Mouse (Mus musculus): ENCODE measurements around the gene Nudc.
A peak's percentile ranks its signal among the peaks of the same experiment; 100 is the strongest.
"Not testable (repeated sequence)": the region's sequence is repeated elsewhere in the genome, so short reads cannot be mapped to it uniquely, and the experiment has no call there.

Nudc gene

GRCm38 (mm10) chr4:133536081-133536480 lies 9.7 kb downstream of the Nudc start:
- DNase-seq (ENCODE audit: low spot score), result no peak

DNA sequence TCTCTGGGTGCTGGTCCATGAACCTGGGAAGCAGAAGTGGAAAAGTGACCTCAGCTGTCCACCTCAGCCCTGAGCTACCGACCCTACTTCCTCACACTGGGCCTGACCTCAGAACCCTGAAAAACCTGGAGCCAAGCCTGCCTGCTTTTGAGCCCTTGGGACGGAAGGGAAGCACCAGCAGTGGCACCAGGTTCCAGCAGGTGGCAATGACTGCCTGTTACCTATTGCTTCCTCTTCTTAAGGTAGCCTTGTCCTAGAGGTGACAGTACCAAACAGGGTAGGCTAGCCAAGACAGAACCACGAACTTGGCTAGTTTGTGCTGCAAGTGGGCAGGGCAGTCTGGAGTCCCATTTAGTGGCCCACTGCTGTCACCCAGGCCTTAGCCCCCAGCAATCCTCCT lies 13.0 kb downstream of the Nudc start:
- no peak for DNase-seq (ENCODE audit: low spot score)

DNA sequence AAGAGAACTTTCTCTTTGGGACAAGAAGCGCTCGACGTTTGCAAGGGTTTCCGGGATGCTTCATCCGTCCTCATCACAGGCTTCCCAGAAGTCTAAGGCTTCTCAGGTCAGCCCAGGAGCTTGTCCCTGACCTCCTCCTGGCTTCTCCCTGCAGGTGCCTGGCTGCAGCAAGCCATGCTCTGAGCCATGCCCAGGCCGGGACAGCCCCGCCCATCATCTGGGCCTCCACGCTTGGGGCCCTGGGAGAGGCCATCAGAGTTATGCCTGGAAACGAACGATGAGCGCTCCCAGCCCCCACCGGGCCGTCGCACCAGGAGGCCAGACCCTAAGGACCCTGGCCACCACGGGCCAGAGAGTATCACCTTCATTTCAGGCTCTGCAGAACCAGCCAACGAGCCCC lies 18.0 kb downstream of the Nudc start:
- no peak for DNase-seq (ENCODE audit: low spot score)

- DNase-seq (ENCODE audit: low spot score), result no peak
Observed at GRCm38 (mm10) chr4:133521502-133521901, 24.3 kb downstream of the Nudc start.

- no peak for DNase-seq (ENCODE audit: low spot score)
Observed at GRCm38 (mm10) chr4:133519369-133519665, 26.5 kb downstream of the Nudc start.

DNA sequence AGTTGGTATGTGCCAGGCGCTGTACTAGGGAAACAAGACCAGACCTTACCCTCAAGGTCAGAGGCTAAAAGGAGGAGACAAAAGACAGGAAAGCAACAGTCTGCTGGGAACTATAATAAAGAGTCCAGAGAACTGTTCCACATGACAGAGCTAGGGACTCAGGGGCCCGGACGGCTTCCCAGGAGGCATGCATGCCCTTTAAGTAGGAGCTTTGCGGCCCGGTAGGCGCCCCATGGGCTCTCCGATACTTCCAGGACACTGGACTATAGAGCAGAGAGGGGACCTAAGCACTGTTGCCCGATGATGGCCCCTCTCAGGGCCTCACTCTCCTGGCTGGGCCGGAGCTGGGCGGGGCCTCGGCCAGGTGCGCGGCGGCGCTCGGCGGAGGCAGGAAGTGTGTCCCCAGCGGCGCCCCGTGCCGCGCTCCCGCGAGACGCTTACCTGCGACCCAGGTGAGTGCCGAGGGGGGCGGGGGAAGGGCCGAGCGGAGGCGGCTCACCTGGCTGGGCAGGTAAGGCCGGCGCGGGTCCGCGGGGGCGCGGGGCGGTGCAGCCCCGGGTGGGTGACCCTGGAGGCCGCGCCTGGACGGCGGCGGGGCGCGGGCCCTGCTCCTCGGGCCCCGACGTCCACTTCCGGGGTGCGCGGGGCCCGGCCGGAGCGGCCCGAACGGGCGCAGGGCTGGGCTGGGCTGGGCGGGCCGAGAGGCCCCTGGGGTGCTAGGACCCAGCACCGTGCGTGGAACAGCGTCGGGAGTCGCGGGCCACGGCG lies 27.0 kb downstream of the Nudc start, which contains the start of gene Kdf1:
Gene Kdf1, plus strand, starts transcription at position 363 of the 768 bp plus-strand sequence.
- peak; percentile 83 for DNase-seq (ENCODE audit: low spot score)

GRCm38 (mm10) chr4:133512972-133513371 lies 32.8 kb downstream of the Nudc start:
- DNase-seq (ENCODE audit: low spot score), result peak; percentile 69

GRCm38 (mm10) chr4:133512511-133512910 lies 33.3 kb downstream of the Nudc start:
- not testable (repeated sequence) for DNase-seq (ENCODE audit: low spot score)

GRCm38 (mm10) chr4:133511050-133511449 lies 34.7 kb downstream of the Nudc start:
- no peak for DNase-seq (ENCODE audit: low spot score)

GRCm38 (mm10) chr4:133508990-133509389 lies 36.8 kb downstream of the Nudc start:
- DNase-seq (ENCODE audit: low spot score), result no peak

- no peak for DNase-seq (ENCODE audit: low spot score)
Observed at GRCm38 (mm10) chr4:133506573-133506972, 39.2 kb downstream of the Nudc start.

DNA sequence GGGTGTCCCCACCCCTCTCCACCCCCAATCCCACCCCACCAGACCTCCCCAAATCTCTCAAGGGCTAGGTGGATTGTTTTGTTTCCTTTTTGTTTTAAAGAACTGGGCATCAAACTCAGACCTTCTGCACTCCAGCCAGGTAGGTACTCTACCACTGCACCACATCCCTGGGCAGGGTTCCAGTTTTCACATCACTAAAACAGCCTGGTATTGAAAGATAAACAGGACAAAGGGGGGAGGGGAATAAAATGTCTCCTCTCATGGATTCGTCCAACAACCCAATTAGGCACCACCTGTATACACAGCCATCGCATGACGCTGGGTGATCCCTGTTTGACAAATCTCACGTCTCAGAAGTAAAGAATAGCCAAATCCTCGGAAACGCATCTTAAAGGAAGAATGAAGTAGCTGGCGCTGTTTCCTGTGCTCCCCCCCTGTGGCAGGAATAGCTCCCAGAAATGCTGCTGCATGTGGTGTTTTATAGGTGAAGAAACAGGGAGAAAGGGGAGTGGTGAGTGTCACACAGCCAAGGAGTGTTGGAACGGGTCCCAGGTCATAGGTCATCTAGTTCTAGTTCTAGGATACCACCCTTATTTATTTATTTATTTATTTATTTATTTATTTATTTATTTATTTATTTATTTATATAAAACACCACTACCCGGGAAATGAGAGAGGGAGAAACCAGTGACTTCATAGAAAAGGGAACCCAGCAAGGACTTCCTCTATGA lies 40.9 kb downstream of the Nudc start:
- DNase-seq (ENCODE audit: low spot score), result no peak

DNA sequence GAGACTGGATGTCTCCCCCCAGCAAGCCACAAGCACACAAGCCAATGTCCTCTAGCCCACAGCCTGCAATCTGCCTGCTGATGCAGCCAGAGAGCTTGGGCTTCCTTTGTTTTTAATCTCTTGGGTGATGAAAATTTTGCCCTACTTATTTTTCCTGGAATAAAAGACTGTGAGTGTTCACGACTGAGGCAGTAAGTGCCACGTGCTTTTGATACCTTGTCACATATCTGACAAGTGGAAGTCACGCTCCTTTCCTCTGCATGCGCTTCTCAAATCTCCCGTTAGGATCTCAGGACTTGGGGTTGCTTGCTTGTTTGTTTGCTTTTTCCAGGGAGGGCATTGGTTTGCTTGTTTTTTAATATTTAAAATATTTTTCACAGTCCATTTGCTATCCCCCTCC lies 41.5 kb downstream of the Nudc start:
- no peak for DNase-seq (ENCODE audit: low spot score)

GRCm38 (mm10) chr4:133501514-133501913 lies 44.3 kb downstream of the Nudc start:
- DNase-seq (ENCODE audit: low spot score), result no peak

DNA sequence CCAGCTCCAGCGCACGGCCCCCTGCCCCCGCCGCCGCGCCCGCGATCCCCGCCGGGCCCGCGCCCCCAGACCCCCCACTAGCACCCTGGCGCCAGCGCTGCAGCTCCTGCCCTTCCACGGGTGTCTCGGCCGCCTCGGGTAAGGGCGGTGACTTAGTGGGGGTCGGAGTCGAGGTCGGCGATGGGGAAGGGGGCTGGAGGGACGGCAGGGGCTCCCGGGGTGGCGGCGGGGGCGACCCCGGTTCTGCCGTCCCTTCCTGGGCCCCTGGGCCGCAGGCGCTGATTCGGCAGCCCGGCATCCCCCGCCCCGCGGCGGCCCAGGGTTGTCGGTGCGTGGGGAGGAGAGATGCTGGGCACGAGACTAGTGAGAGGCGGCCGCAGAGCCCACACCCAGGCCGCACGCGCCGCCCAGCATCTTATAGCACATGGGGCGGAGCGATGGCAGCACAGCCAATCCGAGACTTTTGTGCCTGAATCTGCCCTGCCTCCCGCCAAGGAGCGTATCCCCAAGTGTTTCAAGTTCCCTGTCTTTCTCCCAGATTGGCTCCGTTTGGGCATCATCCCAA lies 47.6 kb downstream of the Nudc start, which contains the start of gene Trnp1:
Gene Trnp1, minus strand, starts transcription at position 391 of the 565 bp plus-strand sequence.
- DNase-seq (ENCODE audit: low spot score), result peak; percentile 62

DNA sequence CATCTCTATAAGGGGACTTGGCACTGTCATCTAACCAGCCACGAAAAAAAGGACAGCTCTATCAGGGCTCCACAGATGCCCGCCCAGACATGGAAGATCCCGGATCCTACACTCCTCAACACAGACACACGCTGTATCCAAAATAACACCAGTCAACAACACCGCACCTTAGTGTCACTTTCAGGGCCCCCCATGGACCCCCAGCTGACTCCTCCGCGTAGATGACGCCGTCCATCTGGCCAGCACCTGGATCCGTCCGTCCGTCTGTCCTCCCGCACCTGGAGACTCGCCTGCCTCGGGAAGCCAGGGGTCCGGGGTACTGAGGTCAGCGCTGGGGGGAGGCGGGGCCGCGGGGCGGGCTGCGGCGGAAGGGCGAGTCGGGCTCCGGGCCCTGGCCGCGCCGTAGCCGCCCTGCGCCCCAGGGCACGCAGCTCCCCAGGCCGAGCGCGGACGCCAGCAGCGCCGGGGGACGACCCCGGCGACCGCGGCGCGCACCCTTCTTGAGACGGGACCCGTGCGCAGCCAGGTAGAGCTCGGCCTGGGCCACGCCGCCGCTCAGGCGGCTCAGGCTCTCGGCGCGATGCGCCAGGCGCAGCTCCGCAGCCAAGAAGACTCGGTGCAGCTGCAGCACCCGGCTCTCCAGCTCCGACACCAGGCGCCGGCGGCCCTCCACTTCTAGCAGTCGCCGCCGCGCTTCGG lies 48.2 kb downstream of the Nudc start:
- no peak for DNase-seq (ENCODE audit: low spot score)

GRCm38 (mm10) chr4:133496738-133497445 lies 48.9 kb downstream of the Nudc start:
- no peak for DNase-seq (ENCODE audit: low spot score)

DNA sequence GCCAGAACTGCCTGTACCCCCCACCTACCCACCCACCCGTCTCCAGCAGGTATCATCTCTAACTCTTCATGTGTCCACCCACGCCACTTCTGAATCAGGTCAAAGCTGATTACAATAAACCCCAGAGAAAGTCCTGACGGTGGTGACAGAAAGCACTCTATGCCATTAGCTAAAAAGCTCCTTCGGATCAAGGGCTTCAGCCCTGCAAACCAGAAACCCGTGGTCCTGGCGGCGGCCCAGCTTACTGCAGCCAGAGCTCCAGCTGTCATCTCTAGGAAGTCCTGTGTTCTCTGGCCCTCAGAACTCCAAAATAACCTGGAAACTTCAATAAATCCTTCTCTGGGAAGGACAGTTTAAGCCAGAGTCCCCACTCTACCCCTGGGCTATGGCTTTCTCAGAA lies 50.1 kb downstream of the Nudc start:
- no peak for DNase-seq (ENCODE audit: low spot score)

DNA sequence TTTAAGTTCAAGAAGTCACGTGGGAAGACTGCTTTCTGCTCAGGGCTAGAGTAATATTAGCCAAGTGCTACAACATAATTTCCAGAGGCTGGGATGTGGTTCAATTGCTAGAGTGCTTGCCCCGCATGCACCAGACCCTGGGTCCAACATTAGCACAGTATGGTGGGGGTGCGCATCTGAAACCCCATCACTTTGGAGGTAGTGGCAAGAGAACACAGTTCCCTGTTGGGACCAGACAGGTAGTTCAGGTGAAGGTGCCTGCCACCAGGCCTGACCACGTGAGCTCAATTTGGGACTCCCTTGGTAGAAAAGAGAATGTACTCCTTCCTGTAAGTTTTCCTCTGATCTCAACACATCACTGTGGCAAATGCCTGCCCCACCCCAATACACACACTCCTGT lies 50.9 kb downstream of the Nudc start:
- DNase-seq (ENCODE audit: low spot score), result no peak

DNA sequence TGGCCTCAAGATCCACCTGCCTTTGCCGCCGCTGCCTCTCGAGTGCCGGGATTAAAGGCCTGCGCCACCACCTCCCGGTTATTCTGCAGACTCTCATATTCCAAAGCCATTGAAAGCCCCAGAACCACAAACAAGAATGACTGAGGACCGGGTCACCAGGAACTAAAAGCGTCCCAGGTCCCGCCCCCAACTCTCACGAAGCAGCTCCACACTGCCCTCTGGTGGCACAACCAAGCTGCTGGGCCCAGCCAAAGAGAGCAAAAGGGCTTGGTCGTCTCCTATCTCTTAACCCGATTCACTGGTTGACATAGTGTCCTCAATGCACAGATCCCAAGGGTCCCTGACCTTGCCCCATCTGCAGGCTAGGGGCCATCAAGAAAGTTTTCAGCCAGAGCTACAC lies 51.4 kb downstream of the Nudc start:
- DNase-seq (ENCODE audit: low spot score), result peak; percentile 81

DNA sequence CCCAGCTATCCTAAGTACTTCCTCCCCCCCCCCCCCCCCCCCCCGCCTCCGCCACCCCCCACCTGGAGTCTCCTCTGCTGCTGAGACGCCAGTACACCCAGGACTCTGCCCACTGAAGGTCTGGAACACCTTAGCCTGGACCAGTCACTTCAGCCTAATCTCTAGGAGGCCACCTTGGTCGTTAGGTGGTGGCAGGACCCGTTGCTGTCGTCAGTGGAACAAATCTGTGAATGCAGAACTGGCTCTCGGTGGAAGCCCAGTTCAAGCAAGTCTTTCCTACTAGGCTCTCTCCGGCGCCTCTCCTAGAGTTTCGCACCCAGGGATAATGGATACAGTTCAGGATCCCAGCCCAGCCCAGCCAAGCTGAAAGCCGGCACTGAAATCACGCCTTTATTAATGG lies 51.9 kb downstream of the Nudc start:
- no peak for DNase-seq (ENCODE audit: low spot score)

DNA sequence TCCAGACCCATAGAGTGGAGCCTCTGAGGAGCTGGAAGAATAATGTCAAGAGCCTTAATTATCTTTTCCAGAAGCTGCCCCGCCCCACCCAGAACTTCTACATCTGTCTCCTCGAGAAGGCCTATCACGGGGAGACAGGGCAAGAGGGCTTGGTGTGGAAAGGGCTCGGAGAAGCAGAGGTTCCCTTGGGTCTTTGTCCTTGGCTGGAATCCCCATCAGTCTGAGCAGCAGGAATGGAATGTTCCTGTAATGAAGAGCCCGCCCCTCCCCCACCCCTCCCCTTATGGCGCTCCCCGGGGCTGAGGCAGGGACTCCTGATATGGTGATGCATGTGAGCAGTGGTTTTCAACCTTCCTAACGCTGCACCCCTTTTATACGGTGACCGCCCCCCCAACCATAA lies 54.0 kb downstream of the Nudc start:
- no peak for DNase-seq (ENCODE audit: low spot score)

All from yolk sac, embryonic 10.5 days (tissue).